Mouse (Mus musculus) limb, embryonic 14.5 days (tissue): ENCODE data around the gene Agap1. TPM values are rescaled to one million over a fixed set of nuclear protein-coding genes. Genes with fewer than 3 reads are reported as not detected.
A peak's percentile ranks its signal among the peaks of the same experiment; 100 is the strongest.

ENCODE experiments used
- ATAC-seq: fragments of 200-750 bp; cut with Nextera tagmentation; 2 replicates; pipeline ENCODE4 v1.8.0; 2017; ENCODE audit warnings: low read depth, moderate number of reproducible peaks, moderate TSS enrichment; ENCODE audit not compliant: low FRiP score
- DNase-seq: peaks from one replicate; pipeline ENCODE4 v3.0.0-alpha.2; 2015; ENCODE audit warnings: low spot score
- H3K27ac ChIP-seq: fragments of 300-500 bp; sonication (generic); replicated peaks from 2 replicates; pipeline ENCODE4 v1.5.1; 2014; ENCODE audit warnings: low read depth, mild to moderate bottlenecking, low read length, moderate library complexity, mixed read lengths
- H3K27me3 ChIP-seq: fragments of 300-500 bp; sonication (generic); 2 replicates; pipeline ENCODE4 v1.6.1; 2014; ENCODE audit warnings: low read length, mixed read lengths; ENCODE audit not compliant: control insufficient read depth, insufficient read depth
- H3K36me3 ChIP-seq: fragments of 300-500 bp; sonication (generic); 2 replicates; pipeline ENCODE4 v1.6.1; 2014; ENCODE audit warnings: mild to moderate bottlenecking, low read length, moderate library complexity, mixed read lengths; ENCODE audit not compliant: control insufficient read depth, insufficient read depth
- H3K4me1 ChIP-seq: fragments of 300-500 bp; sonication (generic); 2 replicates; pipeline ENCODE4 v1.6.1; 2014; ENCODE audit warnings: antibody characterized with exemption, low read length, mixed read lengths; ENCODE audit not compliant: control insufficient read depth, insufficient read depth
- H3K4me2 ChIP-seq: fragments of 300-500 bp; sonication (generic); replicated peaks from 2 replicates; pipeline ENCODE4 v1.6.1; 2014; ENCODE audit warnings: low read depth, mild to moderate bottlenecking, low read length, moderate library complexity; ENCODE audit not compliant: severe bottlenecking
- H3K4me3 ChIP-seq: fragments of 300-500 bp; sonication (generic); replicated peaks from 2 replicates; pipeline ENCODE4 v1.5.1; 2014; ENCODE audit warnings: low read length
- H3K9ac ChIP-seq: fragments of 300-500 bp; sonication (generic); 2 replicates; pipeline ENCODE4 v1.6.1; 2014; ENCODE audit warnings: mild to moderate bottlenecking, low read depth, low read length, moderate library complexity; ENCODE audit not compliant: severe bottlenecking
- H3K9me3 ChIP-seq: fragments of 300-500 bp; sonication (generic); 2 replicates; pipeline ENCODE4 v1.6.1; 2016; ENCODE audit warnings: low read length; ENCODE audit not compliant: control insufficient read depth
- POLR2A ChIP-seq: fragments of 200-500 bp; IDR thresholded peaks from 2 replicates; pipeline ENCODE4 v1.8.0; 2012; ENCODE audit warnings: inconsistent platforms, mild to moderate bottlenecking, moderate library complexity, borderline replicate concordance; ENCODE audit not compliant: insufficient read depth, insufficient read length; ENCODE audit errors: extremely low read depth
- whole genome bisulfite sequencing: fragments of 180-500 bp; shearing (Covaris S2); extraction: QIAGEN DNeasy Blood & Tissue Kit; methylation state at CpG from one replicate; pipeline ENCODE4 v1.1.7; 2014; 5-methylcytosine and 5-hydroxymethylcytosine counted together
- polyA plus RNA-seq, 2 experiments: library from polyadenylated mRNA; depleted of rRNA in 1 of 2; stranded (reverse) in 1 of 2; unstranded in 1 of 2; fragments of >200 nt; fragmentation: Nextera tagmentation in 1 of 2; extraction: Ambion mirVana in 1 of 2; gene quantifications; 2 replicates each; pipeline versions ENCODE4 v1.2.1 to v1.2.3; 2012 to 2014

Gene Agap1
- polyA plus RNA-seq, 2 experiments: 16.2 to 19.5 TPM

GRCm38 (mm10) chr1:89566578-89567488, 112.2 kb downstream of the Agap1 start:
- no peaks in the 10 kb centered on the region for H3K9me3 ChIP-seq
- ATAC-seq: peak; percentile 14; the same call in 1 of the 2 replicates
- TF ChIP-seq POLR2A: no peak
- H3K27ac ChIP-seq: no peak overlapping the region
- H3K9ac ChIP-seq: no peak overlapping the region
- no peaks in the 10 kb centered on the region for H3K27me3 ChIP-seq
- no peak overlapping the region for H3K4me2 ChIP-seq
- 25% methylated on average over 9 of the region's 9 CpGs for WGBS
- no peaks in the 10 kb centered on the region for H3K36me3 ChIP-seq
- DNase-seq: no peak
- peaks cover 44% of the 10 kb centered on the region for H3K4me1 ChIP-seq
- H3K4me3 ChIP-seq: no peak overlapping the region

- 27% methylated on average over 6 of the region's 6 CpGs for WGBS
- no peak overlapping the region for H3K9ac ChIP-seq
- H3K4me1 ChIP-seq: peaks cover 41% of the 10 kb centered on the region
- H3K27ac ChIP-seq: no peak overlapping the region
- ATAC-seq (peak; percentile 10; the same call in 1 of the 2 replicates), DNase-seq (peak; percentile 49)
- no peak overlapping the region for H3K4me3 ChIP-seq
- no peaks in the 10 kb centered on the region for H3K36me3 ChIP-seq
- H3K4me2 ChIP-seq: peak overlapping the region; percentile 18; the same call in 1 of the 2 replicates
- H3K9me3 ChIP-seq: no peaks in the 10 kb centered on the region
- H3K27me3 ChIP-seq: no peaks in the 10 kb centered on the region
- TF ChIP-seq POLR2A: no peak
Observed at GRCm38 (mm10) chr1:89568546-89569405, 114.2 kb downstream of the Agap1 start.

DNA sequence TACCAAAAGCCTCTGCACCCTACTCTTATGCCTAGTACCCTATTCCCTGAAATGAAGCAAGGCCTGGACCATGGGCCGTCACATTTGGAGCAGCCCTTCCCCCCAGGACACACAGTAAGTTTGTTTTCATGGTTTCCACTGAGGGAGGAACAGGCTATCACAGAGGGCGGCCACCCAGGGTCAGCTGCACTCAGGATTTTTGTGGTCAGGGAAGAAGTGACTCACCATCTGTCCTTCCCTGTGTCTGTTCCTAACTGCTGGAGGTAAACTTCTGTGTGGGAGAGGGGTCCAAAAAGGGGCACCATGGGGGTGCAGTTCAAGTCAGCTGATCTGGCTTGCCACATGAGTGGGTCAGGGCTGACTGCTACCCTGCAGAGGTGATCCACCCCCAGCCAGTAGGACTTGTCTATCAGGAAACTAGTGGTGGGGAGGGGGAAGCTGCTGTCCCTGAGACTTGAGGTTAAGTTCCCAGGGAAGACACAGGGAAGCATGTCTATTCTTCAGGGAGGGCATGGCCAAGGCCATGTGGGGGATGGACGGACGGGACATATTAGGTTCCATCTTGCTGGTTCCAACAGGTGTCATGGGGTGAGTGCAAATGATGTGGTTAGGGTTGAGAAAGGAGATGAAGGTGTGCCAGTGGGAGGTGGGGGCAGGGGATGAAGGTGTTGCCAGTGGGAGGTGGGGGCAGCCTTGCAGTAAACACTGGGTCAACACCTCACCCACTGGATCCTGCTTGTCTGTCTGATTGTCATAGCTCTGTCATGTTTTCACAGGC, 116.1 kb downstream of the Agap1 start:
- H3K36me3 ChIP-seq: no peaks in the 10 kb centered on the region
- 85% methylated on average over 4 of the region's 4 CpGs for WGBS
- no peak overlapping the region for H3K9ac ChIP-seq
- no peak for TF ChIP-seq POLR2A
- H3K4me3 ChIP-seq: no peak overlapping the region
- H3K27ac ChIP-seq: no peak overlapping the region
- no peaks in the 10 kb centered on the region for H3K9me3 ChIP-seq
- no peak for ATAC-seq
- no peak overlapping the region for H3K4me2 ChIP-seq
- H3K4me1 ChIP-seq: peaks cover 41% of the 10 kb centered on the region
- no peak for DNase-seq
- no peaks in the 10 kb centered on the region for H3K27me3 ChIP-seq

- no peaks in the 10 kb centered on the region for H3K27me3 ChIP-seq
- no peak overlapping the region for H3K9ac ChIP-seq
- no peak overlapping the region for H3K4me3 ChIP-seq
- no peak for DNase-seq
- H3K4me2 ChIP-seq: no peak overlapping the region
- no peaks in the 10 kb centered on the region for H3K9me3 ChIP-seq
- peaks cover 31% of the 10 kb centered on the region for H3K4me1 ChIP-seq
- no peak overlapping the region for H3K27ac ChIP-seq
- H3K36me3 ChIP-seq: no peaks in the 10 kb centered on the region
- 85% methylated on average over 4 of the region's 4 CpGs for WGBS
- ATAC-seq: no peak
- no peak for TF ChIP-seq POLR2A
Observed at GRCm38 (mm10) chr1:89573486-89573885, 118.9 kb downstream of the Agap1 start.
